Mouse (Mus musculus) embryonic fibroblast, embryonic 13.5 days (primary cell): ENCODE results near the gene Meox1.

Source experiments
- CTCF ChIP-seq: IDR thresholded peaks from 2 replicates; pipeline ENCODE4 v1.5.1; 2011; ENCODE audit warnings: mild to moderate bottlenecking, control low read depth, low read length, moderate library complexity, borderline replicate concordance; ENCODE audit not compliant: insufficient read depth
- POLR2A ChIP-seq: IDR thresholded peaks from 2 replicates; pipeline ENCODE4 v1.6.1; 2011; ENCODE audit warnings: low read depth, mild to moderate bottlenecking, control low read depth, low read length, moderate library complexity

DNA sequence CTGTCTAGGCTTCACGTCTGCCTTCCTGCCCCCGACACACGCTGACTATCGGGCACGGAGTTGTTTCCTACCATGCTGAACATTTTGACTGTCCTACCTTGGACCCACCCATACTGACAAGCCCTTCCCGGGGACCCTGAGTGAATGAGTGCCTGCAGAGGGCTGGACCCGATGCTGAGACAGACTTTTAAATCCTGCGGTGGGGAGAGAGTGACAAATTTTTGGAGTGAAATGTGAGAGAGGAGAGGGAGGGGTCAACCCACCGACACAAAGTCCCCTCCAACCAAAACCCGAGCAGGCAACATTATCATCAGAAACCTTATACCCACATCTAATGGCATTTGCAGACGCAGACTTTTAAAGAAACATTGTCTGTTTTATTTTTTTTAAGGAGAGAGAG lies at the start of gene Meox1:
- TF ChIP-seq CTCF (no peak), POLR2A (peak; percentile 58)
